Mouse (Mus musculus) liver, embryonic 14.5 days (tissue): ENCODE measurements around the gene Spsb2. TPM values are rescaled to one million over a fixed set of nuclear protein-coding genes. Genes with fewer than 3 reads are reported as not detected.
"Not testable (repeated sequence)": the region's sequence is repeated elsewhere in the genome, so short reads cannot be mapped to it uniquely, and the experiment has no call there.

Experiments used
- ATAC-seq: fragments of 200-750 bp; cut with Nextera tagmentation; 2 replicates; pipeline ENCODE4 v1.8.0; 2017; ENCODE audit warnings: moderate number of reproducible peaks, mild to moderate bottlenecking, moderate library complexity; ENCODE audit not compliant: insufficient read depth
- DNase-seq, 3 experiments: peaks; one replicate each; pipeline ENCODE4 v3.0.0-alpha.2; 2012 to 2013; ENCODE audit warnings: low read depth in 3 of 3, low spot score in 3 of 3
- H3K27ac ChIP-seq: fragments of 300-500 bp; sonication (generic); 2 replicates; pipeline ENCODE4 v1.5.1; 2014; ENCODE audit warnings: moderate library complexity, mild to moderate bottlenecking, control low read depth, inconsistent platforms
- H3K27me3 ChIP-seq: fragments of 300-500 bp; sonication (generic); 2 replicates; pipeline ENCODE4 v1.6.1; 2014; ENCODE audit warnings: mild to moderate bottlenecking, low read length, moderate library complexity; ENCODE audit not compliant: control insufficient read depth, insufficient read depth
- H3K36me3 ChIP-seq: fragments of 300-500 bp; sonication (generic); replicated peaks from 2 replicates; pipeline ENCODE4 v1.6.1; 2014; ENCODE audit warnings: low read depth; ENCODE audit not compliant: control insufficient read depth, insufficient read depth
- H3K4me1 ChIP-seq, 2 experiments: fragments of 200-500 bp in 1 of 2; fragments of 300-500 bp in 1 of 2; sonication (generic) in 1 of 2; replicated peaks; 2 replicates each; pipeline ENCODE4 v1.6.1; 2012 to 2014; ENCODE audit warnings: antibody characterized with exemption in 1 of 2, inconsistent platforms in 1 of 2, low read length in 1 of 2; ENCODE audit not compliant: control insufficient read depth in 2 of 2, insufficient read depth in 2 of 2
- H3K4me2 ChIP-seq: fragments of 300-500 bp; sonication (generic); 2 replicates; pipeline ENCODE4 v1.6.1; 2014; ENCODE audit warnings: low read depth, mild to moderate bottlenecking, control low read depth, moderate library complexity
- H3K4me3 ChIP-seq, 2 experiments: fragments of 200-500 bp in 1 of 2; fragments of 300-500 bp in 1 of 2; sonication (generic) in 1 of 2; 2 replicates each; pipeline ENCODE4 v1.5.1; 2012 to 2014; ENCODE audit warnings: low read depth in 2 of 2, low read length in 2 of 2, mild to moderate bottlenecking in 2 of 2, control low read depth in 1 of 2, inconsistent platforms in 1 of 2, moderate library complexity in 1 of 2; ENCODE audit not compliant: insufficient read depth in 1 of 2
- H3K9ac ChIP-seq: fragments of 300-500 bp; sonication (generic); replicated peaks from 2 replicates; pipeline ENCODE4 v1.6.1; 2014; ENCODE audit warnings: mild to moderate bottlenecking, control low read depth, moderate library complexity
- H3K9me3 ChIP-seq: fragments of 300-500 bp; sonication (generic); 2 replicates; pipeline ENCODE4 v1.6.1; 2016; ENCODE audit warnings: low read length, mixed read lengths; ENCODE audit not compliant: control insufficient read depth
- CTCF ChIP-seq: IDR thresholded peaks from 2 replicates; pipeline ENCODE4 v1.5.1; 2016; ENCODE audit warnings: antibody characterized with exemption, low read depth, control low read depth
- EP300 ChIP-seq: IDR thresholded peaks from 2 replicates; pipeline ENCODE4 v1.6.1; 2016; ENCODE audit warnings: antibody characterized with exemption, low read depth
- WGBS: fragments of 180-500 bp; shearing (Covaris S2); extraction: QIAGEN DNeasy Blood & Tissue Kit; methylation state at CpG from one replicate; pipeline ENCODE4 v1.1.7; 2014; ENCODE audit not compliant: insufficient replicate concordance; 5-methylcytosine and 5-hydroxymethylcytosine counted together
- polyA plus RNA-seq, 2 experiments: library from polyadenylated mRNA; depleted of rRNA in 1 of 2; stranded (reverse) in 1 of 2; unstranded in 1 of 2; fragments of >200 nt; fragmentation: Nextera tagmentation in 1 of 2; extraction: Ambion mirVana in 1 of 2; gene quantifications; 2 replicates each; pipeline versions ENCODE4 v1.2.1 to v1.2.3; 2012 to 2014

Spsb2 gene
- polyA plus RNA-seq, 2 experiments = 4.7 to 5.0 TPM

- Histone ChIP-seq H3K27ac (peak overlapping the region; percentile 84), H3K27me3 (no peaks in the 10 kb centered on the region), H3K36me3 (peaks cover 40% of the 10 kb centered on the region), H3K9ac (peak overlapping the region; percentile 93), H3K4me3 (peak overlapping the region; percentile 81 to 87), H3K9me3 (no peaks in the 10 kb centered on the region), H3K4me1 (peaks cover 6 to 9% of the 10 kb centered on the region in 2 experiments; a peak in 3 of 4 replicates), H3K4me2 (peak overlapping the region; percentile 82)
- TF ChIP-seq EP300 (no peak), CTCF (peak; percentile 36)
- DNase-seq (peak; percentile 96 to 98 (median 97)), ATAC-seq (peak; percentile 77)
- WGBS = under 1% methylated on average over 38 of the region's 38 CpGs
Observed at GRCm38 (mm10) chr6:124829799-124830700, 21.6 kb downstream of the Spsb2 start.

- Histone ChIP-seq H3K36me3 (peaks cover 37% of the 10 kb centered on the region), H3K9ac (peak overlapping the region; percentile 93), H3K4me3 (peak overlapping the region; percentile 53 to 81), H3K4me2 (peak overlapping the region; percentile 82)
- not testable (repeated sequence) for H3K27me3 ChIP-seq, H3K27ac ChIP-seq, H3K4me1 ChIP-seq, DNase-seq, H3K9me3 ChIP-seq, ATAC-seq
- 87% methylated on average over 4 of the region's 4 CpGs for WGBS
Observed at GRCm38 (mm10) chr6:124831199-124831598, 22.7 kb downstream of the Spsb2 start.

DNA sequence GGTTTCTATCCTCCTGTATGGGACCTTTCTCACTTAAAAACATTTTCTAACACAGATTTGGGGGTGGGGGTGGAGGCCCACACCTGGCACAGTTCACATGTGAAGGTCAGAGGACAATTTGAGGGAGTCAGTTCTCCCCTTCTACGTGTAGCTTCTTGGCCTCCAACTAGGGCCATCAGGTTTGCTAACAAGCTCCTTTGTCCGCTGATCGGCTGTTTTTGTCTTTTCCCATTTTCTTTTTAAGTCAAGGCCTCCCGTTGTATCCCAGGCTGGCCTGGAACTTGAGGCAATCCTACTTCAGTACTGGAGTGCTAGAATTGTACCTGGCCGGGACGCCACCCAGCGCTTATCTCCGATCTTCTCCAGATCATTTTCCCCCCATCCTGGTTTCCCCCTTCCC, 23.2 kb downstream of the Spsb2 start:
- whole genome bisulfite sequencing = 89% methylated on average over 8 of the region's 8 CpGs
- Histone ChIP-seq H3K4me2 (peak overlapping the region; percentile 82), H3K36me3 (peaks cover 37% of the 10 kb centered on the region), H3K9ac (no peak overlapping the region; the same call in 1 of the 2 replicates), H3K9me3 (no peaks in the 10 kb centered on the region), H3K27me3 (no peaks in the 10 kb centered on the region), H3K27ac (no peak overlapping the region), H3K4me3 (peak overlapping the region in 1 of 2 experiments; percentile 81; a peak in 2 of 4 replicates), H3K4me1 (peaks cover 6 to 9% of the 10 kb centered on the region in 2 experiments; a peak in 3 of 4 replicates)
- DNase-seq (no peak), ATAC-seq (no peak)
- no peak for TF ChIP-seq EP300
- no peak for TF ChIP-seq CTCF

- no peak for ATAC-seq
- TF ChIP-seq EP300 = no peak
- TF ChIP-seq CTCF = no peak
- Histone ChIP-seq H3K27ac (no peak overlapping the region), H3K9ac (no peak overlapping the region), H3K27me3 (no peaks in the 10 kb centered on the region), H3K4me3 (no peak overlapping the region), H3K4me2 (no peak overlapping the region), H3K4me1 (peaks cover 2 to 4% of the 10 kb centered on the region in 2 experiments; a peak in 3 of 4 replicates), H3K36me3 (peaks cover 37% of the 10 kb centered on the region), H3K9me3 (no peaks in the 10 kb centered on the region)
- DNase-seq = no peak
- 72% methylated on average over 6 of the region's 6 CpGs for WGBS
Observed at GRCm38 (mm10) chr6:124834512-124835081, 26.1 kb downstream of the Spsb2 start.

DNA sequence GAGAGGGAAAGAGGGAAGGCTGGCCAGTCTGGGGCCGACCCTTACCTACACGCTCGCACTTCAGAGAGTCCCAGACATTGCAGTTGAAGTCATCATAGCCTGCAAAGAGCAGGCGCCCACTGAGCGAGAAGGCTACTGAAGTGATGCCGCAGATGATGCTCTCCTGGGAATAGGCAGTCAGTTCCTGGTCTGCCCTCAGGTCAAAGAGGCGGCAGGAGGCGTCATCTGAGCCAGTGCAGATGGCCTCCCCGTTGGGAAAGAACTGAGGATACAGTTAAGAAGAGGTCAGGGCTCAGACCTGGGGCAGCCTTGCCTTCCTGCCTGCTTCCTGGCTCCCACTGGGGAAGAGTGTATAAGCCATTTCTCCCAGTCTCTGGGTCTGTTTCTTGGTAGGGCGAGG, 27.1 kb downstream of the Spsb2 start:
- H3K4me2 ChIP-seq = no peak overlapping the region
- no peak for DNase-seq
- TF ChIP-seq EP300 = no peak
- no peak for TF ChIP-seq CTCF
- no peak for ATAC-seq
- no peaks in the 10 kb centered on the region for H3K27me3 ChIP-seq
- no peak overlapping the region for H3K9ac ChIP-seq
- no peaks in the 10 kb centered on the region for H3K9me3 ChIP-seq
- peaks cover 37% of the 10 kb centered on the region for H3K36me3 ChIP-seq
- peaks cover 2 to 4% of the 10 kb centered on the region in 2 experiments; a peak in 3 of 4 replicates for H3K4me1 ChIP-seq
- H3K4me3 ChIP-seq = no peak overlapping the region
- H3K27ac ChIP-seq = no peak overlapping the region
- 90% methylated on average over 10 of the region's 10 CpGs for WGBS
